Mouse (Mus musculus) left cerebral cortex, adult 2 months (tissue): Measurements from ENCODE around the gene Krtap8-1. TPM values are rescaled to one million over a fixed set of nuclear protein-coding genes. Genes with fewer than 3 reads are reported as not detected.

ENCODE experiments used
- DNase-seq, 2 experiments: peaks; one replicate each; pipeline ENCODE4 v3.0.0; 2021 to 2022; ENCODE audit warnings: low spot score in 2 of 2, mixed read lengths in 1 of 2; ENCODE audit errors: extremely low spot score in 1 of 2
- H3K27ac ChIP-seq: fragments of 200-600 bp; 2 replicates; pipeline ENCODE4 v1.8.1; 2022
- H3K4me3 ChIP-seq: fragments of 200-600 bp; 2 replicates; pipeline ENCODE4 v1.8.1; 2022
- CTCF ChIP-seq: fragments of 200-600 bp; IDR thresholded peaks from 2 replicates; pipeline ENCODE4 v1.8.1; 2022; ENCODE audit warnings: antibody characterized with exemption, mild to moderate bottlenecking, moderate library complexity
- intact Hi-C: fragments of 180-260 bp; cut with DNase I; formaldehyde crosslinking; loops from one replicate; pipeline ENCODE4 v1.15.1; 2025
- long read RNA-seq, 2 experiments: library from polyadenylated mRNA; stranded (forward); transcript quantifications; one replicate each; pipeline ENCODE4 v2.0.0; 2021; ENCODE audit warnings: borderline mapping rate in 2 of 2
- total RNA-seq, 2 experiments: library from RNA; stranded (reverse); gene quantifications; 2 replicates each; pipeline ENCODE4 v1.2.3; 2021

Gene Krtap8-1
- total RNA-seq = not detected
- long read RNA-seq, experiment 1 = 0 reads
- long read RNA-seq, experiment 2 = 0 reads

DNA sequence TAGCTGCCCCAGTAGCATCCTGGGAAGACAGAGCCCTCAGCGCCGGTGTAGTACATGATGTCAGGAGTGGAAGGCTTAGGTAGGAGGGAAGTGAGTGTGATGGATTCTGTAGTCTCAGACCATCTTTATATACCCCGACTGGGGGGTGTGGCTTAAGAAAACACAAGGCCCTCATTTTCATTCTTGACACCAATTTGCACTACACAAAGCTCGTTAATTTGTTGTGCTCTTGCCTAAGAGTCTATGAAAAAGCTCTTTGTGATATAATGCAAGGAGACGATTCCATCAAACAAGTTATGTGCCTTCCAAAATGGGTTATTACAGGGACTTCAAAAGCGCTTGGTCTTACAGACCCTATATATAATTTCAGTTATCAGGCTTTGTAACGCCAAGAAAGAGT, at the start of gene Krtap8-1:
Gene Krtap8-1, minus strand, starts transcription at position 101 of the 400 bp plus-strand sequence.
- Histone ChIP-seq H3K27ac (no peak within 1 kb of the TSS), H3K4me3 (no peak within 1 kb of the TSS)
- intact Hi-C loops = no loop called here
- TF ChIP-seq CTCF = no peak
- DNase-seq = no peak

DNA sequence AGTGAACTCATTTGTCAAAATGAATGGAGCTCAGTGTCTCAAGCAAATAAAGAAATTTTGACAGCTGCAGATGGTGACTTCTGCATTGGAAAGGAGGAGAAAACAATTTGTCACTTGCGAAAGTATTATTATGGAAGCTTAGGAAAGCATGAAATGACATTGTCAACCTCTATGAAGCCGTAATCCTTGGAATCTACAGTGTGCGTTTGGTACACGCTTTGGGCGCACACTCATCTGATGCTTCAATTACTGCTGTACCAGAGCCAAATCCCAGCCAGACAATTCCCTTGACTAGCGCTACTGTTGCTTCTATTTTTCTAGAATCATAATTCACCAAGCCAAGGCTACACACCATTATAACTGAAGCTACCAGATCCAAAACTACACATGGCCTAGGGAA, 49.6 kb upstream of the Krtap8-1 start:
- no peak for TF ChIP-seq CTCF
- Histone ChIP-seq H3K4me3 (no peak overlapping the region), H3K27ac (no peak overlapping the region)
- DNase-seq = no peak
- intact Hi-C loops = no loop called here

DNA sequence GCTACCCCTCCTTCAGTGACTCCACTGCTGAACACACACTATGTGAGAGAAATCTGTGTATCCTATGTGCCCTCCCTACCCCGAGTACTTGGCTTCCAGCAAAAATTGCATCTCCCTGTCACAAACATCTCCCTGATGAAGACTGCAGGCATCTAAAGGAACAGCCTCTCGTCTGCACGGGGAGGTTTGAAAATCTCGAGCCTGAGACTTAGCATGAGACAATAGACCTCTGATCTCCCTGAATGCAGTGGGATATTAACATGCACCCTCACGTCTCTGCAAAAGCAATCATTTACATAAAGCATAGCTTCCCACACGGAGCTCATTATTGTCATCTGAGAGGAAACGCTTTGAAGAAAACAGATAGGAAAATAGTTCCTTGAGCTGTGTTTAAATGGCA, 42.8 kb upstream of the Krtap8-1 start:
- no peak for DNase-seq
- TF ChIP-seq CTCF = no peak
- H3K4me3 ChIP-seq = no peak overlapping the region
- no peak overlapping the region for H3K27ac ChIP-seq
- intact Hi-C loops = loop anchor here (5.0 kb wide), 3 partner anchors 57 to 232 kb away; no protein-coding TSS in a partner anchor

DNA sequence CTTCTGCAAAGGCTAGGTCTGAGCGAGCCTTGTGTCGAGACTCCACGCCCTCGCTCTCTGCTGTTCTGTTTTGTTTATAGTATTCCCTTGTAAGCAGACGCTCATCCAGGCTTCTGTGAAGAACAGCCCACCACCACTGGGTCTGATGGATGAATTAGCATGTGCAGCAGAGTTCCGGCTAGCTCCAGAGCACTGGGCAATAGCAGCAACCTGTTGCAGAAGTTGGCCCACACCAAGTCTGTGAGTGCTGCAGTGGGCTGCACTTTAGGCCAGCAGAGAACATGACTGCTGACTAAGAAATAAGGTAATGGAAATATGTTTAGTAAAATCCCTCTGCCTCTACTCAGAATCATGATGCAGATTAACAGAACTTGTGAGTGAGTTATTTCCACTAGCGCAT, 42.1 kb upstream of the Krtap8-1 start:
- TF ChIP-seq CTCF = no peak
- intact Hi-C loops = loop anchor here (5.0 kb wide), 3 partner anchors 57 to 232 kb away; no protein-coding TSS in a partner anchor

DNA sequence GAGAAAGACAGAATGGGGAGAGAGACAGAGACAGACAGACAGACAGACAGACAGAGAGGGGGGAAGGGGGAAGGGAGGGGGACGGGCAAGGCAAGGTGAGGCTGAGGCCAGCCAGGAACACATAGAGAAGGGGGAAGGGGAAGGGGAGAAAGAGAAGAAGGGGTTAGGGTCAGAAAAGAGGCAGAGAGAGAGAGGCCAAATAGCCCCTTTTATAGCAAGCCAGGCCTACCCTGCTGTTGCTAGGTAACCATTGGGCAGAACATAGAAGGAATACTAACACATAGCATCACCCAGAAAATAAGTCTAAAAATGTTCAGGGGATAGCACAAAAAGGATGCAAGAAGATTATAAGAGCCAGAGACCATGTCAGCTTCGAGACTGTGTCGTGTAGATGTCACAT, 40.6 kb upstream of the Krtap8-1 start:
- no peak for TF ChIP-seq CTCF
- no peak overlapping the region for H3K27ac ChIP-seq
- H3K4me3 ChIP-seq = no peak overlapping the region
- no peak for DNase-seq
- intact Hi-C loops = no loop called here

More for the DNA sequence above, 42.1 kb upstream of the Krtap8-1 start:
- no peak for DNase-seq
- H3K27ac ChIP-seq = no peak overlapping the region
- H3K4me3 ChIP-seq = no peak overlapping the region

DNA sequence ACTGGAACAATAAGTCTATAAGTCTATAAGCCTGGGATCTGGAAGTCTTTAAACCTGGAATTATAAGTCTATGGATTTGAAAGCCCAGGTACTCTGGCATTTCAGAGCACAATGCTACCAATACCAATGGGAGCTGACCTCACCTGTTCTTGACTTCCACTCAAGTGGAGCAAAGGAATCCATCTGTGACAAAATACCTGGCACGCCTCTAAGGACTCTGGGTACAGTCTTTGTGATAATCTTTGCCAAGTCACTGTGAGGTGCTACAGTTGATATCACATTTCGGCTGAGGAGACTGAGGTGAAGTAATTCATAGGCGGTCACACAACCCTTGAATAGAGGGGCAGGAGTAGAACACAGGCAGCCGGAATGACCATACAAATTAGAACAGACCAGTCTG, 33.2 kb upstream of the Krtap8-1 start:
- intact Hi-C loops = no loop called here
- no peak for TF ChIP-seq CTCF
- no peak overlapping the region for H3K4me3 ChIP-seq
- no peak for DNase-seq
- H3K27ac ChIP-seq = no peak overlapping the region

DNA sequence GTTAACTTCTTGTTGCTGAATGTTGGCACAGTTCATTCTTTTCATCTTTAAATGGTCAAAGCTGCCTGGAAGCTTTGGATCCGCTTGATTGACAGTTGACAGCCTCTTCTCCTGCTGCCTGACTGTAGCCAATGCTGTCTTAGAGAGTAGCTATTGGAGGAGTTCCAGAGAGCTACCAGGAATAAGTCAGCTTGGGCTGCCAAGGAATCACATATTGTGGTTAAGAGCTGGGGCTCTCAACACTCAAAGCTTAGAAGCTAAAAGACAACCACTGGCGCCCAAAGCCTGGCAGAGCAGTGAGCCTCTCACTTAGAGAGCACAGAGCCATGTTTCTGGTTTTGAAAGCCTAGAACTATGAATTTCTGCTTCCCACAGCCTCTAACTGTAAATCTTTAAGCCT, 32.8 kb upstream of the Krtap8-1 start:
- Histone ChIP-seq H3K4me3 (no peak overlapping the region), H3K27ac (no peak overlapping the region)
- intact Hi-C loops = no loop called here
- no peak for TF ChIP-seq CTCF
- DNase-seq = no peak

DNA sequence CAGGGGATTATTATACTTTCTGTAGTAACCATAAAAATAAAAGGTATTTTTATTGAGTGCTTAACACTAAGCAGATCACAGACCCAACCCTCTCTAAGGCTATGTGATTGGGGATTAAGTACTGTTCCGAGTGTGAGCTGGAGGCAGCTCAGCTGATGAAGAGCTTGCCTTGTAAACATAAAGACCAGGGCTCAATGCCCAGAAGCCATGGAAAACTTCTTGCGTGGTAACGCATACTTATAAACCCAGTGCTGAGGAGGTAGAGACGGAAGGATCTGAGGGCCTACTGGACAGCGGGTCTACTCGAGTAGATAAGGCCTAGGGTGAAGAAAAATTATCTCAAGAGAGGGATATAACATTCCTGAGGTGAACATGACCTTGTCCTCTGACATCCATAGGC, 32.3 kb upstream of the Krtap8-1 start:
- H3K4me3 ChIP-seq = no peak overlapping the region
- no peak for TF ChIP-seq CTCF
- H3K27ac ChIP-seq = no peak overlapping the region
- intact Hi-C loops = no loop called here
- no peak for DNase-seq

DNA sequence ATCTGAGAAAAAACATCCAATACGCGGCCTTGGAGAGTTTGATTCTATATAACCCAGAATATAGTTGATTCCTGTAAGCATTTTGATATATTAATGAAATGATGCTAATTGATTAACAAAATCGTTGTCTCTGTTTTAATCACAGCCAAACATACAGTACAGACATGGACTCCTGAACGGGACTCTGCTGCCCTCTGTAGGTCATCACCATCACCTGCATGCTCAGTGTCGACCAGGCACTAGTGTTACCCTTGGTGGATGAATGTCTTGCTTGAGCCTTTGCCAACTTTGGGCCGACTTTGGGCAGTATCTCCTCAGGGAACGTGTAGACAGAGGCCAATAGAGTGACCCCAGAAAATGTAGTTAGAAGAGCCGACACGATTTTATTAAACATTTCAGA, 29.9 kb upstream of the Krtap8-1 start:
- DNase-seq = peak in 1 of 2 experiments; percentile 50
- intact Hi-C loops = loop anchor here (10.0 kb wide), 1 partner anchor 1143 kb away; no protein-coding TSS in a partner anchor
- peak; percentile 72 for TF ChIP-seq CTCF

DNA sequence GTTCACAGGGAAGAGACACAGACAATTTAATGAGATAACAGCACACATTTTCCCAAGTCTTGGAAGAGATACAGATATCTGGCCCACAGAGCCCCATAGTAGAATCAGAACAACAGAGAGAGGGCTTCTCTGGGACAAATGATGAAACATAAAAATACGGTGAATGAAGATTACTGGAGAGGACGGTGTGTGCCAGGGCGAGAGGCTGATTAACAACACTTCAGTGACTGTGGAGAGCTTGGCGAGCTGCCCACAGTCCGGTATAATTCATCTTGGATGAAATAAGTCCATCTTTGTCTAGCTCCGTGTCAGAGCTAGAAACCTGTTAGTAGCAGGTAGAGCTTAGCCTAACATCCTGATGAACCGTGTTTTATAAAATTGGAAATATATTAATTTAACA, 25.7 kb upstream of the Krtap8-1 start:
- H3K27ac ChIP-seq = no peak overlapping the region
- TF ChIP-seq CTCF = no peak
- intact Hi-C loops = loop anchor here (10.0 kb wide), 1 partner anchor 1139 kb away; no protein-coding TSS in a partner anchor
- no peak overlapping the region for H3K4me3 ChIP-seq
- no peak for DNase-seq

More for the DNA sequence above, 29.9 kb upstream of the Krtap8-1 start:
- Histone ChIP-seq H3K4me3 (no peak overlapping the region), H3K27ac (no peak overlapping the region)

DNA sequence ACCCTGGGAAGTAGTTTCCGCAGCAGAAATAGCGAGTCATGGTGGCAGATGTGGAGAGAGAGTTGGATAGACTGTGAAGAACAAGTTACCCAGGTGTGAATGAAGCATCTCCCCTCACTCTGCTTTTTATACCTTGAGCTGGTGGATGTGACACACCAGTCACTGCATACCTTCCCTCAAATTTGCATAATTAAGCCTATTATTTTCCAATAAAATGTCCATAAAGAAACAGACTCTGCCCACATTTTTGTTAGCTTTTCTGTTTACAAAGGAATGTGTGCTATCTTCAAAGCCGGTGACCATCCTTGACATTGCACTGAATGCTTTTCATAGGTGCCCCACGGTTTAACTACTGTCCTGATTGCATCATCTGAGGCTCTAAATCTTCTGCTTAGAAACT, 20.5 kb upstream of the Krtap8-1 start, which contains the start of gene Krtap7-1:
Gene Krtap7-1, minus strand, starts transcription at position 101 of the 400 bp plus-strand sequence.
- Histone ChIP-seq H3K4me3 (no peak within 1 kb of the TSS), H3K27ac (no peak within 1 kb of the TSS)
- intact Hi-C loops = no loop called here
- no peak for DNase-seq
- TF ChIP-seq CTCF = no peak

DNA sequence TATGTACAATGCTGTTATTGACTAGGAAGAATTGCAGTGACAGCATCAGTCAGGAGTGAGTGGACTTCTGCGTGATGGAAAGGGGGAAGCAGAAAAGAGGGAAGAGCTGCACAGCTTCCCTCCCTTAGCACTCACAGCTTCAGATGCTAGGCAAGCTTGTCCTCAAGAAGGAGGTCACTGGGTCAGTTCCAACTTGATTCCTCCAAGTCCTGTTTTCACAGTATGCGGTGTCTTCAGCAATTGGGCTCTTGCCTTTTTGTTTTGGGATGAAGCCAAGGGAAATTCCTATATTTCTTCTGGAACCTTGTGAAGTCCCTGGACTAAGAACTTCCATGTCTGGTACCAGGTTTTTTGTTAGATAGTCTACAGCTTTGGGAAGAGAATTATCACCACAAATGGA, 15.8 kb upstream of the Krtap8-1 start:
- Histone ChIP-seq H3K27ac (no peak overlapping the region), H3K4me3 (no peak overlapping the region)
- no peak for TF ChIP-seq CTCF
- intact Hi-C loops = no loop called here
- DNase-seq = no peak

DNA sequence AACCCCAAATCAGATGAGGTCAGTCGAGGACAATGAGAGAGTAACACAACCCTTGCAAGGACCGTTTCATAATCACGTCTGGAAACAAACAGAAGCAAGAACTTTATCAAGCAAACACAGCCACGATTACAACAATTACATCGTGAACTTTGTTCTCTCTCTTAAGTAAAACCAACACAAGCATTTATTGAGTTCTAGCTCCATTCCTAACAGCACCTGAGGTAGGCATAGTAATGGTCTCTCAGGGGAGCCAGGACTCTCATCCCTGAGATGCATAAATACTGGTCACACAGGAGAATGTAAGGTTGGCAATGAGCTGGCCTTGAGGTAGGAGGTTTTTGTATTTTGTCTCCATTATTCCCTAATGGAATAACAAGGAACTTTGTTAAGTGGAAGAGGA, 14.1 kb upstream of the Krtap8-1 start:
- no peak overlapping the region for H3K27ac ChIP-seq
- no peak overlapping the region for H3K4me3 ChIP-seq
- no peak for TF ChIP-seq CTCF
- DNase-seq = no peak
- intact Hi-C loops = no loop called here
